In genomic region chr13:73099407-73099806, GRCm38 (mm10) we compare ENCODE assay signal across 22 mouse cellular contexts.
"Had no signal": no experiment of that assay in that cellular context is flagged by ENCODE, and none has a peak within 500 bp of the region (broad histone marks: within the 10 kb centered on the region; RNA-seq: fewer than 3 reads in every experiment).

No protein-coding gene starts in this region.

- H3K9ac ChIP-seq: limb, embryonic 13.5 days; liver, embryonic 12.5 days; liver, embryonic 15.5 days; midbrain, embryonic 15.5 days; neural tube, embryonic 13.5 days; stomach, embryonic 15.5 days had no signal

- H3K4me3 ChIP-seq: layer of hippocampus, adult 2 months; limb, embryonic 10.5 days; limb, embryonic 13.5 days; liver, embryonic 12.5 days; liver, embryonic 15.5 days; midbrain, embryonic 15.5 days; myocyte; neural tube, embryonic 13.5 days; stomach, embryonic 15.5 days had no signal

- H3K4me2 ChIP-seq: limb, embryonic 13.5 days; liver, embryonic 12.5 days; liver, embryonic 15.5 days; midbrain, embryonic 11.5 days; midbrain, embryonic 15.5 days; neural tube, embryonic 13.5 days; stomach, embryonic 15.5 days had no signal

- H3K4me1 ChIP-seq: limb, embryonic 10.5 days; limb, embryonic 13.5 days; liver, embryonic 12.5 days; liver, embryonic 15.5 days; neural tube, embryonic 13.5 days; stomach, embryonic 15.5 days had no signal

- DNase-seq: kidney, adult 9 months; kidney, postnatal 25 days; layer of hippocampus, adult 9-11 months; liver; lung, adult 2 months; lung, postnatal 14 days; lung, postnatal 4 days; retina, postnatal 1 day; right cerebral cortex, postnatal 25 days; spleen, adult 18-20 months; thymus, postnatal 25 days had no signal

- H3K27me3 ChIP-seq: limb, embryonic 13.5 days; liver, embryonic 12.5 days; liver, embryonic 15.5 days; stomach, embryonic 15.5 days had no signal

- H3K9me3 ChIP-seq: limb, embryonic 10.5 days; limb, embryonic 13.5 days; liver, embryonic 12.5 days; liver, embryonic 15.5 days; midbrain, embryonic 15.5 days; neural tube, embryonic 13.5 days; stomach, embryonic 15.5 days had no signal

- H3K27ac ChIP-seq: kidney, postnatal 0 days; layer of hippocampus, adult 2 months; limb, embryonic 10.5 days; limb, embryonic 13.5 days; liver, embryonic 12.5 days; liver, embryonic 15.5 days; midbrain, embryonic 15.5 days; neural tube, embryonic 13.5 days; stomach, embryonic 15.5 days had no signal

- ATAC-seq: liver, embryonic 12.5 days; midbrain, embryonic 15.5 days had no signal

- H3K36me3 ChIP-seq: limb, embryonic 10.5 days; limb, embryonic 13.5 days; liver, embryonic 12.5 days; liver, embryonic 15.5 days; midbrain, embryonic 15.5 days; neural tube, embryonic 13.5 days; stomach, embryonic 15.5 days had no signal
